Mouse (Mus musculus) heart, postnatal 4 days (tissue): Measurements from ENCODE around the gene Tra2b. TPM values are rescaled to one million over a fixed set of nuclear protein-coding genes. Genes with fewer than 3 reads are reported as not detected.
"Not testable (repeated sequence)": the region's sequence is repeated elsewhere in the genome, so short reads cannot be mapped to it uniquely, and the experiment has no call there.

Source experiments
- DNase-seq: peaks from one replicate; pipeline ENCODE4 v3.0.0; 2021
- total RNA-seq, 2 experiments: library from RNA; stranded (reverse); gene quantifications; 2 replicates each; pipeline ENCODE4 v1.2.3; 2021

Tra2b gene
- total RNA-seq, 2 experiments from 2014 or later: 113 to 120 TPM

- DNase-seq: no peak
Measured at GRCm38 (mm10) chr16:22241376-22242238, 24.2 kb downstream of the Tra2b start.

- DNase-seq: no peak
Measured at GRCm38 (mm10) chr16:22240856-22241255, 24.9 kb downstream of the Tra2b start.

- no peak for DNase-seq
Measured at GRCm38 (mm10) chr16:22239978-22240377, 25.8 kb downstream of the Tra2b start.

- DNase-seq: no peak
Measured at GRCm38 (mm10) chr16:22238928-22239620, 26.7 kb downstream of the Tra2b start.

- not testable (repeated sequence) for DNase-seq
Measured at GRCm38 (mm10) chr16:22238402-22238801, 27.4 kb downstream of the Tra2b start.

- no peak for DNase-seq
Measured at GRCm38 (mm10) chr16:22236814-22237213, 29.0 kb downstream of the Tra2b start.

GRCm38 (mm10) chr16:22234535-22234934 lies 31.3 kb downstream of the Tra2b start:
- DNase-seq: no peak

GRCm38 (mm10) chr16:22230276-22230675 lies 35.5 kb downstream of the Tra2b start:
- not testable (repeated sequence) for DNase-seq

GRCm38 (mm10) chr16:22203501-22203900 lies 62.3 kb downstream of the Tra2b start:
- DNase-seq: no peak

GRCm38 (mm10) chr16:22201858-22202257 lies 63.9 kb downstream of the Tra2b start:
- DNase-seq: no peak

GRCm38 (mm10) chr16:22200476-22200875 lies 65.3 kb downstream of the Tra2b start:
- DNase-seq: no peak

Other genes with a start within 250 kb of the Tra2b start
- gene Igf2bp2, start 102.7 kb downstream of the Tra2b start, total RNA-seq: 10 to 100 TPM; 23.9 to 24.8 TPM
- gene Etv5, start 173.7 kb upstream of the Tra2b start, total RNA-seq: 10 to 100 TPM; 11.6 to 14.5 TPM